Mouse (Mus musculus) lung, postnatal 0 days (tissue): ENCODE measurements around the gene Radil. TPM values are rescaled to one million over a fixed set of nuclear protein-coding genes. Genes with fewer than 3 reads are reported as not detected.

Experiments used
- ATAC-seq: fragments of 200-750 bp; cut with Nextera tagmentation; 2 replicates; pipeline ENCODE4 v1.8.0; 2017; ENCODE audit warnings: moderate library complexity
- DNase-seq: peaks from one replicate; pipeline ENCODE4 v3.0.0-alpha.2; 2016; ENCODE audit warnings: low spot score
- H3K27ac ChIP-seq: fragments of 300-500 bp; sonication (generic); 2 replicates; pipeline ENCODE4 v1.5.1; 2014; ENCODE audit warnings: antibody characterized with exemption, mild to moderate bottlenecking, low read length, mixed read lengths
- H3K27me3 ChIP-seq: fragments of 300-500 bp; sonication (generic); replicated peaks from 2 replicates; pipeline ENCODE4 v1.6.1; 2014; ENCODE audit warnings: low read length, mixed read lengths; ENCODE audit not compliant: insufficient read depth
- H3K36me3 ChIP-seq: fragments of 300-500 bp; sonication (generic); 2 replicates; pipeline ENCODE4 v1.6.1; 2014; ENCODE audit warnings: low read length, mixed read lengths; ENCODE audit not compliant: insufficient read depth
- H3K4me1 ChIP-seq: fragments of 300-500 bp; sonication (generic); 2 replicates; pipeline ENCODE4 v1.6.1; 2014; ENCODE audit warnings: antibody characterized with exemption, low read depth, low read length, mixed read lengths; ENCODE audit not compliant: insufficient read depth
- H3K4me2 ChIP-seq: fragments of 300-500 bp; sonication (generic); replicated peaks from 2 replicates; pipeline ENCODE4 v1.6.1; 2014; ENCODE audit warnings: low read depth, mild to moderate bottlenecking, low read length, moderate library complexity, mixed read lengths
- H3K4me3 ChIP-seq: fragments of 300-500 bp; sonication (generic); 2 replicates; pipeline ENCODE4 v1.5.1; 2014; ENCODE audit warnings: low read depth, low read length
- H3K9ac ChIP-seq: fragments of 300-500 bp; sonication (generic); replicated peaks from 2 replicates; pipeline ENCODE4 v1.6.1; 2014; ENCODE audit warnings: low read depth, mild to moderate bottlenecking
- H3K9me3 ChIP-seq: fragments of 300-500 bp; sonication (generic); 2 replicates; pipeline ENCODE4 v1.6.1; 2016; ENCODE audit warnings: low read length, mixed read lengths
- CTCF ChIP-seq: IDR thresholded peaks from 2 replicates; pipeline ENCODE4 v1.5.1; 2016; ENCODE audit warnings: antibody characterized with exemption, mild to moderate bottlenecking
- EP300 ChIP-seq: IDR thresholded peaks from 2 replicates; pipeline ENCODE4 v1.6.1; 2016; ENCODE audit warnings: antibody characterized with exemption, mild to moderate bottlenecking, control low read depth
- WGBS: fragments of 180-500 bp; shearing (Covaris S2); extraction: QIAGEN DNeasy Blood & Tissue Kit; methylation state at CpG from one replicate; pipeline ENCODE4 v1.1.7; 2014; 5-methylcytosine and 5-hydroxymethylcytosine counted together
- polyA plus RNA-seq: library from polyadenylated mRNA; unstranded; fragments of >200 nt; fragmentation: Nextera tagmentation; extraction: Ambion mirVana; gene quantifications from 2 replicates; pipeline ENCODE4 v1.2.1, GENCODE M21; 2015

Gene Radil
- polyA plus RNA-seq, 1 experiment from 2014 or later: 13.5 TPM

DNA sequence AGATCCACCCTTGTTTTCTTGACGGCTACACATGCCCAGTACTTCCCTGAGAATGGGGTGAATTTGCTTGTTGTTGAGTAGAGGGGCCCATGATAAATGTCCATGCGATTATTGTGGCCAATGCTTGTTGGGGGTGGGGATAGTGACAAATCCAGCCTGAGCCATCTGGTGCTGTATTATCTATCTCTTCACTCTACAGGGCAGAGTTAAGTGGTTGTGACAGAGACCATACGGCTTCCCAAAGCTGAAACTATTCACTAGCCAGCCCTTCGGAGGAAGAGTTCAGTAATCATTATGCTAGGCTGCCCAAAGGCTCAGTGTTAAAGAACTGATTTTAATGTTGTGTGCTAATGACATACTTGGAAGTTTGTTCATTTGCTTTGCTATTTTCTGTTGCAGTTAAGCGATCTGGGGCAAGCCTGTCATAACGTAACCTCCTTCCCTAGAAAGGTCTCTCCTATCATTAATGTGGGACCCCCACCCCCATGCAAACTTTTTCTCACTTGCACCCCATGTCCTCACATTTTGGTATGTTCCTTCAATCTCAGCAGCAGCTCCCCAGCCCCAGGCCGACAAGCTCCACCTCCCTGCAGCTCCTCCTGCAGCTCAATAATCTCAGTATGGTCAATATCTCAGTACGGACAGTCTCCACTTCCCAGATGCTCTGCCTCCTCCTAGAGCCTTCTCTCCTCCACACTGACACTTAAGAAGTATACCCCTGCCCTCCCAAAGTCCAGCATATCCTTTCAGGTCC, 26.0 kb downstream of the Radil start:
- no peaks in the 10 kb centered on the region for H3K36me3 ChIP-seq
- H3K9me3 ChIP-seq: no peaks in the 10 kb centered on the region
- 0 out of 2 replicates have a peak overlapping the region, but pooled peaks have one; percentile 8 for H3K4me2 ChIP-seq
- DNase-seq: peak; percentile 83
- WGBS: 42% methylated on average over 8 of the region's 8 CpGs
- peak; percentile 89 for ATAC-seq
- H3K4me1 ChIP-seq: no peaks in the 10 kb centered on the region
- peak overlapping the region; percentile 64 for H3K27ac ChIP-seq
- H3K9ac ChIP-seq: no peak overlapping the region
- H3K4me3 ChIP-seq: no peak overlapping the region
- H3K27me3 ChIP-seq: no peaks in the 10 kb centered on the region
- no peak for TF ChIP-seq CTCF

DNA sequence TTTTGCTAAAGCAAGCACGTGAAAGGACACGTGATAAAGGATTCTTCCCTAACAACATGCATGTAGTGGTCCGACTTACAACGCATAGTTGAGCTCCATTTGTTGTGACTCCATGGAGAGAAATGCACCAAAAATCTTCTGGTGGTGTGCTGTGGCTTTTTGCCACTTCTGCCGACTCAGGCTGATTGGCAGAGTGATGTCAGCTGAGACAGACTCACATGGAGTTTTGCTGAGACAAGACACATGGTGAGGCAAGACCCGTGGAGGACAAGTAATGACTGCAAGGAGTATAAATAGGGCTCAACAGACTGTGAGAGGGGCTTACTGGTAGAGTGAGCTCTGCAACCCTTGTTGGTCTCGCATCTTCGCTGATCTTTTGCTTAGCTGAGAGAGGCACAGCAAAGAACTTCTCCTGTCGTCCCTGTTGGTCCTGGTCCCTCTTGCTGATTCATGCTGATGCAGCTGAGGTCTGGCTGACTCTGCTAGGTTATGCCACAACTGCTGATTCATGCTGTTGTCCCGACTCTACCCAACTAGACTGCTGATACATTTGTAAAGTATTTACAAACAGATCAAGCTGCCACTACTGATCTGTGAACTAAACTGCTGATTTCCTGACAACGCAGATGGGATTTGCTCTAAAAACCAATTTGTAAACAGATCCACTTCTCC, 29.6 kb downstream of the Radil start:
- Histone ChIP-seq H3K9ac (no peak overlapping the region), H3K36me3 (no peaks in the 10 kb centered on the region), H3K4me1 (no peaks in the 10 kb centered on the region), H3K4me2 (no peak overlapping the region), H3K4me3 (no peak overlapping the region), H3K9me3 (no peaks in the 10 kb centered on the region), H3K27me3 (no peaks in the 10 kb centered on the region), H3K27ac (no peak overlapping the region)
- ATAC-seq (no peak), DNase-seq (no peak)
- 73% methylated on average over 11 of the region's 11 CpGs for WGBS
- TF ChIP-seq CTCF (no peak), EP300 (no peak)

DNA sequence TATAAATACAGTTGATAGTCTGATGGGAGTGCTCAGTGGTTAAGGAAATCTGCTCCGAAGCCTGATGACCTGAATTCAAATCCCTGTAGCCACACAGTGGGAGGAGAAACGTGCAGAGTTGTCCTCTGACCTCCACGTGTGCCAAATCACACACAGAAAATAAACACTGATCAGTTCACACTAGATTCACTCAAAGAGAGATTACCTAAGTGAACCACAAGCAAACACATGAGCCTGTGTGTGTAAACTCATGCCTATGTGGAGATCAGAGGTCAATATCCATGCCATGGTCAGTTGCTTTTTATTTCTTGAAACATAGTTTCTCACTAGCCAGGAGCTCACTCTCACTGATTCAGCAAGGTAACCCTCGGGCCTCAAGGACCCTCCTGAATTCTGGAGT, 30.5 kb downstream of the Radil start:
- ATAC-seq: no peak
- no peaks in the 10 kb centered on the region for H3K9me3 ChIP-seq
- H3K27me3 ChIP-seq: no peaks in the 10 kb centered on the region
- TF ChIP-seq EP300 (no peak), CTCF (no peak)
- no peak overlapping the region for H3K4me3 ChIP-seq
- H3K9ac ChIP-seq: no peak overlapping the region
- no peak for DNase-seq
- H3K4me2 ChIP-seq: no peak overlapping the region
- H3K36me3 ChIP-seq: no peaks in the 10 kb centered on the region
- 49% methylated on average over 4 of the region's 4 CpGs for WGBS
- no peaks in the 10 kb centered on the region for H3K4me1 ChIP-seq
- H3K27ac ChIP-seq: no peak overlapping the region

DNA sequence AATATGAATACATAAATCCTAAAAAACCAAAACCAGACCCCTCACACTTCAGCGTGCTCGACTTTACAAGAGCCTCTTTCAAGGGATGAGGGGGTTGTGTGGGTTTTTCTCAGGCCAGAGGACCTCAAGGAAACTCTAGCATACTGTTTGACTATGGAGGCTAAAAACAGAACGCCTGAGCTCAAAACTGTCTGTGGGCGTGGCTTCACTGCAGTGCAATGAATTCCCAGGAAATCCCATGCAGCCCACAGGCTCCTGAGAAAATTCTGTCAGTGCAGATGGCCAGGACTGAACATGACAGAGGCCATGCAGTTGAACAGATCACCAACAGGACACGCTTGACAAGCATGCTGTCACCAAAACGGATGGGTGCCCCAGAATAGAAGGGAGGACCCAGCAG, 31.9 kb downstream of the Radil start:
- Histone ChIP-seq H3K4me2 (no peak overlapping the region), H3K27ac (no peak overlapping the region), H3K9ac (no peak overlapping the region), H3K27me3 (no peaks in the 10 kb centered on the region), H3K4me1 (no peaks in the 10 kb centered on the region), H3K36me3 (no peaks in the 10 kb centered on the region), H3K4me3 (no peak overlapping the region), H3K9me3 (no peaks in the 10 kb centered on the region)
- DNase-seq (no peak), ATAC-seq (no peak)
- WGBS: 43% methylated on average over 6 of the region's 6 CpGs
- TF ChIP-seq CTCF: no peak
- TF ChIP-seq EP300: no peak

DNA sequence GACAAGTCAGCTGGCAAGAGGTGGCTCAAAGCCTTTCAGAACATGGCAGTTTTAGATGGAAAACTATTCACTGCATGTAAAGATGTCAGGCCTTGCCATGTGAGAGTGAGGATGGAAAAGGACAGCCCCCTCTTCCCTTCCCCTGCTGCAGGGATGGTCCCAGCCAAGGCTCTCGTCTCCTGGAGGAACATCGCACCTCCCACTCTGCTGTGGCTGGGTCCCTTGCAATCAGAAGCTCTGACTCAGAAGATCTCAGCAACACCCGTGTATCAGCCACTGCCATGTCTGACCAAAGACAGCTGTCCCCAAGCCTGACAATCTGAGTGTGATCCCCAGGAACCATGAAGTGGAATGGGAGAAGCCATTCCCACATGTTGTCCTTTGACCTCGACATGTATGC, 38.8 kb downstream of the Radil start:
- Histone ChIP-seq H3K9me3 (no peaks in the 10 kb centered on the region), H3K27ac (no peak overlapping the region), H3K4me1 (0 out of 2 replicates have a peak, but pooled peaks cover 3% of the 10 kb centered on the region), H3K27me3 (no peaks in the 10 kb centered on the region), H3K36me3 (no peaks in the 10 kb centered on the region), H3K4me2 (no peak overlapping the region), H3K4me3 (no peak overlapping the region), H3K9ac (no peak overlapping the region)
- 0 out of 2 replicates have a peak, but pooled peaks have one; percentile 18 for ATAC-seq
- no peak for TF ChIP-seq EP300
- no peak for TF ChIP-seq CTCF
- 55% methylated on average over 4 of the region's 4 CpGs for WGBS
- peak; percentile 33 for DNase-seq

DNA sequence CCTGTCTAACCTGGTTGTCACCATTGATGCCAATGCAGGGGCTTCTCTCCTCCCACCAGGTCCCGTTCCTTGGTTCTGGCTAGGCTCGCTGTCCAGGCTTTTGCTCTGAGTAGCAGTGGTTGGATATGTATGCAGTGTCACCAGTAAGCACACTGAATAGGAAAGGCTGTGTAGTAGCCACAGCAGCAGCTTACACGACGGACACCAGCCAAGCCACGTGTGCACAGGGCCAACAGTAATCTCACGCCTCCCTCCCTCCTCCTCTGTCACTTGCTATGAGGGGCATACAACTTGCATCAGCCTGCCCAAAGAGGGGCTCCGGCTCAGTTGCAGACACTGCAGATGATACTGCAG, 40.9 kb downstream of the Radil start:
- no peaks in the 10 kb centered on the region for H3K9me3 ChIP-seq
- DNase-seq (no peak), ATAC-seq (no peak)
- TF ChIP-seq EP300 (no peak), CTCF (no peak)
- no peaks in the 10 kb centered on the region for H3K27me3 ChIP-seq
- no peak overlapping the region for H3K4me3 ChIP-seq
- WGBS: 54% methylated on average over 7 of the region's 7 CpGs
- no peaks in the 10 kb centered on the region for H3K36me3 ChIP-seq
- H3K4me2 ChIP-seq: no peak overlapping the region
- H3K27ac ChIP-seq: no peak overlapping the region; the same call in 1 of the 2 replicates
- H3K9ac ChIP-seq: no peak overlapping the region
- 0 out of 2 replicates have a peak, but pooled peaks cover 3% of the 10 kb centered on the region for H3K4me1 ChIP-seq
